Mouse (Mus musculus): Measurements from ENCODE around the gene Stat3.
A peak's percentile ranks its signal among the peaks of the same experiment; 100 is the strongest.

Stat3 gene

GRCm38 (mm10) chr11:100920887-100921624 is 18.3 kb downstream of the Stat3 start:
- DNase-seq, result no peak

GRCm38 (mm10) chr11:100918007-100918406 is 21.3 kb downstream of the Stat3 start:
- no peak for DNase-seq

GRCm38 (mm10) chr11:100916432-100916971 is 22.8 kb downstream of the Stat3 start:
- no peak for DNase-seq

GRCm38 (mm10) chr11:100915063-100915462 is 24.3 kb downstream of the Stat3 start:
- no peak for DNase-seq

- DNase-seq, result no peak
These were observed 24.9 kb downstream of the Stat3 start for GRCm38 (mm10) chr11:100914415-100914814.

- DNase-seq, result peak; percentile 93
These were observed 26.8 kb downstream of the Stat3 start for GRCm38 (mm10) chr11:100912401-100913155.

- DNase-seq, result no peak
These were observed 30.8 kb downstream of the Stat3 start for GRCm38 (mm10) chr11:100908567-100908966.

GRCm38 (mm10) chr11:100908112-100908511 is 31.2 kb downstream of the Stat3 start:
- no peak for DNase-seq

- no peak for DNase-seq
These were observed 32.5 kb downstream of the Stat3 start for GRCm38 (mm10) chr11:100906885-100907284.

GRCm38 (mm10) chr11:100905929-100906328 is 33.4 kb downstream of the Stat3 start:
- peak; percentile 85 for DNase-seq

- peak; percentile 87 for DNase-seq
These were observed 34.6 kb downstream of the Stat3 start for GRCm38 (mm10) chr11:100904580-100905351.

- DNase-seq, result no peak
These were observed 40.7 kb downstream of the Stat3 start for GRCm38 (mm10) chr11:100898441-100899199.

GRCm38 (mm10) chr11:100897294-100898231 is 41.8 kb downstream of the Stat3 start:
- peak; percentile 94 for DNase-seq

GRCm38 (mm10) chr11:100896078-100896477 is 43.3 kb downstream of the Stat3 start:
- peak; percentile 88 for DNase-seq

- no peak for DNase-seq
These were observed 45.0 kb downstream of the Stat3 start for GRCm38 (mm10) chr11:100894146-100894918.

GRCm38 (mm10) chr11:100893482-100893881 is 45.9 kb downstream of the Stat3 start:
- peak; percentile 98 for DNase-seq

GRCm38 (mm10) chr11:100892435-100892834 is 46.9 kb downstream of the Stat3 start:
- DNase-seq, result peak; percentile 94

GRCm38 (mm10) chr11:100891256-100892123 is 47.9 kb downstream of the Stat3 start:
- DNase-seq, result peak; percentile 91

- DNase-seq, result peak; percentile 95
These were observed 48.9 kb downstream of the Stat3 start for GRCm38 (mm10) chr11:100890481-100890880.

Data from heart, adult 11 months (tissue).